Mouse (Mus musculus): ENCODE results near the gene Cdh15.

The Cdh15 gene

GRCm38 (mm10) chr8:122883671-122884070 lies 35.9 kb downstream of the Cdh15 start:
- no peak for DNase-seq (ENCODE audit: low spot score in 2 of 2)

DNA sequence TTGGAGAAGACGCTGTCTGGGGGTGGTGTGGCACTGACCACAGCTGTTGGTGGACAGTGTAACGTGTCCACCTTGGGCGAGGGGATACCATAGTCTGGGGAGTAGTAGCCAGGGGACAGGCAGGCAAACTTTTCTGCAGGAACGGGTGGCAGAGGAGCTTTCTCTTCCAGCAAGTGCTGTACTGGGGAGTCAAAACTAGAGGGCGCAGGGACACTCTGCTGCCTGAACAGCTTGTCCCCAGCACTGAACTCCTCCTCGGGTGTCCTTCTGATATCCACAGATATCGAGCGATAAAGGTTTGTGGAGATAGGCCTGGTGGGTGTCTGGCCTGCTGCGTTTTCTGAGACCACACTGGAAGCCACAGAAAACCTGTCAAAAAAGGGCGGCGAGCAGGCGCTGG lies 43.7 kb downstream of the Cdh15 start:
- DNase-seq (ENCODE audit: low spot score in 2 of 2), result no peak

DNA sequence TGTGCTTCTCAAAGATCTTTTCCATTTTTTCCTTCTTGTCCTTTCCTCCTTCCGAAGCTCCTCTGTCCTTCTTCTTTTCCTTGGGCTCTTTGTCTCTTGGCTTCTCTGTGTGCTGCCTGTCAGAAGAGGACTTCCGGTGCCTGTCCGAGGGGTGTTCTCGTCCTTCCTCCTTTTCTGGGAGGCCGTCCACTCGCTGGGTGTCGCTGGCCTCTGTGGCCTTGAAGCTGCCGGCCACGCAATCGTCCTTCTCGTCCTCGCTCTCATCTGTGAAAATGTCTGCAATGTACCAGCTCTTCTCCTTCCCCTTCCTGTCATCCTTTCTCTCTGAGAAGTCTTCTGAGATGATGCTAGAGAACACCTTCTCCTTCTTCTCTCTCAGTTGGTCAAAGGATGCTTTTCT lies 45.7 kb downstream of the Cdh15 start:
- no peak for DNase-seq (ENCODE audit: low spot score in 2 of 2)

DNA sequence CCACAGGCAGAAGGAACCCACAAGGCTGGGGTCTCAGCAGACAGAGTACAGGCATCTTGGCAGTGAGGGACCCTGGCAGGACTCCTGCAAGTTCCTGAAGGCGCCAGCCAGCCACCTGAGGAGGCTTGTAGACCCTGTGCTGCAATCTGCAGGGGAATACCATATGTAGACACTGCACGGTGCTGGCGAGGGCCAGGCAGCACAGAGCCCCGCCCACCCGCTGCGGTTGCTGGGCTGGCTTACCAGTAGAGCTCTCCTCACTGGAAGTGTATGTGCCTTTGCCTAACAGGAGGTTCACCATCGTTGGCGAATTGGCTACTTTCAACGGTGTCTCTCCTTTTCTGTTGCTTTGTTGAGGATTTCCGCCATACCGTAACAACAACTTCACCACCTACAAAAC lies 48.6 kb downstream of the Cdh15 start:
- DNase-seq (ENCODE audit: low spot score in 2 of 2), result no peak

- no peak for DNase-seq (ENCODE audit: low spot score in 2 of 2)
Measured at GRCm38 (mm10) chr8:122897200-122897599, 49.4 kb downstream of the Cdh15 start.

GRCm38 (mm10) chr8:122898018-122898417 lies 50.3 kb downstream of the Cdh15 start:
- DNase-seq (ENCODE audit: low spot score in 2 of 2), result no peak

DNA sequence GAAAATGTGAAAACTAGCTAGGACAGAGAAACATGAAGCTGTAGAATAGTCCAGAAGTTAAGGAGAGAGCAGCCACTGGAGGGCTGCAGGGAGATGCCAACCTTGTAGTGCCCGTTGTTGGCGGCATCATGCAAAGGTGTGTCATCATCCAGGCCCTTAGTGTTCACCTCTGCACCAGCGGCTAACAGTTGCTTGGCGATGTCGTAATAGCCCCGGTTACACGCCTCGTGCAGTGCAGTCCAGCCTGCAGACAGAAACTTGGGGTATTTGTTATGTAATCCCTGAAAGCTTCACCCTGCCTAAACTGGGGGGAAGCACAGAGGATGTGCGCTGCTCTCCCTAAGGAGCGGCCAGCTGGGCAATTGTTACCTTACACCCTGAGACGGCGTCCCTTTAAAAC lies 50.7 kb downstream of the Cdh15 start:
- no peak for DNase-seq (ENCODE audit: low spot score in 2 of 2)

DNA sequence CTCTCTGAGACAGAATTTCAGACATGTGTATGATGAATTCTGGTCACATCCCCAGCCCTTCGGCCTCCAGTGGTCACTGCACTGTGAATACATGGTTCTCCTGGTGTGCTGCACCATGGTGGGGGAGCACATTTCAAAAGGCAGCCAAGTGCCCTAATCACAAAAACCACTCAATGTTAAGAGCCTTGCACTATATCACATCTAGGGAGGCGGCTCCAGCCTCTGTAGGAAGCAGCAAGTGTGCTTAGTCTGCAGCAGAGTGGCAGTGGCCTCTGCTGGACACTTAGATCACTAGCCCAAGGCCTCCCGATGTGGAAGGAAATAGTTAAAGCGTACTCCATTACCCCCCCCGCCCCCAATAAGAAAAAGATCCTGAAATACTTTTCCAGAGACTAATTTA lies 51.3 kb downstream of the Cdh15 start:
- DNase-seq (ENCODE audit: low spot score in 2 of 2), result no peak

GRCm38 (mm10) chr8:122901476-122901875 lies 53.7 kb downstream of the Cdh15 start:
- DNase-seq (ENCODE audit: low spot score in 2 of 2), result no peak

- no peak for DNase-seq (ENCODE audit: low spot score in 2 of 2)
Measured at GRCm38 (mm10) chr8:122901892-122902515, 54.2 kb downstream of the Cdh15 start.

GRCm38 (mm10) chr8:122902581-122902980 lies 54.8 kb downstream of the Cdh15 start:
- DNase-seq (ENCODE audit: low spot score in 2 of 2), result no peak

GRCm38 (mm10) chr8:122903002-122903401 lies 55.2 kb downstream of the Cdh15 start:
- no peak for DNase-seq (ENCODE audit: low spot score in 2 of 2)

GRCm38 (mm10) chr8:122904496-122904895 lies 56.7 kb downstream of the Cdh15 start:
- DNase-seq (ENCODE audit: low spot score in 2 of 2), result no peak

DNA sequence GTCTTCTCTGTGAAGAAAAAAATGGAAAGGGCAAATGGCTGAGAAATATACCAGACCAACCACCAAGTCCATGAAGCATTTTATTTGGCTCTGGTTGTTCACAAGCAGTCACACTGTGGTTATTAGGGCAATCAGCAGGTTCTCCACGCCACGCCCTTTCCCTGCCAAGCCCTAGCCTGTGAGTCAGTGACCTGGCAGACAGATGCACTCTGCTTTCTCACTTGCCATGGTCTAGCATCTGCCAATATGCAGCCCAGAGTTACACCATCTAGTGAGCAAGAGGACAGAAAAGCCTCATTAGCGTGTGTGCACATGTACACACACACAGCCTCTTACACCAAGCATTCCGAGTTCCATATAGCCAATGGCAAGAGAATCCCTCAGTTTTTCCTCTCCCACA lies 57.6 kb downstream of the Cdh15 start:
- peak in 1 of 2 experiments; percentile 56 for DNase-seq (ENCODE audit: low spot score in 2 of 2)

DNA sequence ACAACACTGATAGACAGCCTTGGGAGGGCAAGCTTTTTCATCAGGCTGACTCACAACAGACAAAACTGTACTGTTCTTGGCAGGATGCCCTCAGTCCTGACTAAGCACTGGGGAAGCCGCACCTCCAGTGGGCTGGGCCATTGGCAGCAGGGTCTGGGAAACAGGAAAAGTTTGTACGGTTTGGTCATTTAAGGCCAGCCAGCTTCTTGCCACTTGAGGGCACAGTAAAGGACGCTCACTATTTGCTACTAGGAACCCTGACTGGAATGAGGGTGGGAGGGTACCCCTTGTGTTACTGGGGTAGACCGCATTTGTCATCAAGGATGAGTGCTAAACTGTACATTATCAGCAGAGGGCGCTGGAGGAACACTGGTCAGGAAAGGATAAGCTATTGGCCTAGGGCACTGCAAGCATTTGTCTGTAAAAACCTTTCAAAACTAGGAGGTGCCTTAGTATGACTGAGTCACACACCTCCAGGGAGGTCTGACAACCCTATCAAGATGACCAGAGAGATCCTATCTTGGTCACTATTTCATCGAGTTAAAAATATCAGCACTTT lies 58.8 kb downstream of the Cdh15 start:
- peak; percentile 93 for DNase-seq (ENCODE audit: low spot score in 2 of 2)

DNA sequence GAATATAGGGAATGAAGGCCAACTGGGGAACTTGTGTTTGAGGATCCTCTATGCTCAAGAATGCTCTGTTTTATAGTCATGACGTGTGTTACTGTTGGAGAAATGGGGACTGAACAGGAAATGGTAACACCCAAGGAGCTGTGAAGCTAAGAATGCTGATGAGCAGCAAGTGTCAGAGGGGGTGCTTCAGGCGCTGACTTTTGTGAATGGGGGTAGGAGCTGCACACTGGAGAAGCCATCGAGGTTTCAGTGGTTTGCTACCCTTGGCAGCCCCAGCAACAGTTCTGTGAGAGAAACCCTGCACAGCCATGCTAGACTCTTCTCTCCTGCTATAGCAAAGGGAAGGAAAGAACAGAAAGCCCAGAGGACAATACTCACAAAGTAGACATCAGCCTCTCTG lies 64.4 kb downstream of the Cdh15 start:
- no peak for DNase-seq (ENCODE audit: low spot score in 2 of 2)

DNA sequence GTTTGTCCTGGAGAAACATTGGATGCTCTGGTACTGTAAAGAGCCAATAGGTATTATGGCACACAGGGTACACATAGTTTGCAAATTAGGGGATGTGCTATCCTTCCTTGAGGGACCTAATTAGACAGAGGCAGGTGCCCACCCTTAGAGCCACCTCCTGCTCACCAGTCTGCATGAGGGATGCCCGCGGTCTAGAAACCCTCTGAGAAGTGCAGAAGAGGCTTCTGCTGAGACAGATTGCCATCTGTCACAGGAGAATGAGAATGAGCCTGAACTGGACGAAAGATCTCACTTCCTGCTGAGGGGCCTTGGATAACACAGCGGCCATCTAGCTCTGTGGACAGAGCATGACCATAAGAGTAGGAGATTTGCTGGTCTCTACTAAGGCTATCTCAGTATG lies 65.1 kb downstream of the Cdh15 start:
- DNase-seq (ENCODE audit: low spot score in 2 of 2), result no peak

DNA sequence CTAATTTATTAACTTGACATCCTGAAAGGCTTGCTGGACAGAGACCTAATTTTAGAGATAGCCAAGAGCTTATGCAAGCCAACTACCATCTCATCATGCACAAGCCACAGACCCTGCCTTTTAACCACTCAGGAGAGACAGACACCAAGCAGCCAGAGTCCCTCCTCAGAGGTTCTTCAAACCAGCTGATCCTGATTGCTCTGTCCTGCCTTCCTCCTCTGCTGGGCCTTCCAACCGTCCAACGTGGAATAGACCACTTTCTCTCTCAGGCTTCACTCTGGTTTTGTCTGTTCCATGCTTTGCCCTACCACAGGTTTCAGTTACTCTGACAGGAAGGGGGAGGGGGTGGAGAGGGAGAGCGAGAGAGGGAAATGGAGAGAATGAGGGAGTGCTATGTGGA lies 69.0 kb downstream of the Cdh15 start:
- DNase-seq (ENCODE audit: low spot score in 2 of 2), result no peak
